Mouse (Mus musculus) ES-E14 (cell line): ENCODE measurements around the gene Sh3d21. TPM values are rescaled to one million over a fixed set of nuclear protein-coding genes. Genes with fewer than 3 reads are reported as not detected.

ENCODE experiments used
- DNase-seq: peaks from one replicate; pipeline ENCODE4 v3.0.0-alpha.2; 2013; ENCODE audit warnings: low read depth, low spot score
- H3K27ac ChIP-seq: 2 replicates; pipeline ENCODE4 v1.5.1; 2012; ENCODE audit warnings: low read depth, mild to moderate bottlenecking, low read length, moderate library complexity, mixed read lengths; ENCODE audit not compliant: poor library complexity, insufficient read depth, severe bottlenecking
- H3K36me3 ChIP-seq: 2 replicates; pipeline ENCODE4 v1.6.1; 2012; ENCODE audit warnings: mild to moderate bottlenecking, low read length, moderate library complexity, mixed read lengths; ENCODE audit not compliant: control insufficient read depth, poor library complexity, insufficient read depth, severe bottlenecking
- H3K4me1 ChIP-seq, 2 experiments: fragments of 150-350 bp in 1 of 2; sonication (generic) in 1 of 2; 2 replicates each; pipeline ENCODE4 v1.6.1; 2012; ENCODE audit warnings: low read length in 2 of 2, mild to moderate bottlenecking in 1 of 2, mixed read lengths in 1 of 2; ENCODE audit not compliant: control insufficient read depth in 2 of 2, insufficient read depth in 2 of 2, poor library complexity in 1 of 2
- H3K4me3 ChIP-seq, 2 experiments: fragments of 150-350 bp in 1 of 2; sonication (generic) in 1 of 2; 2 replicates each; pipeline ENCODE4 v1.5.1; 2012; ENCODE audit warnings: low read length in 2 of 2, low read depth in 1 of 2, mild to moderate bottlenecking in 1 of 2, mixed read lengths in 1 of 2; ENCODE audit not compliant: insufficient read depth in 1 of 2, poor library complexity in 1 of 2, severe bottlenecking in 1 of 2
- H3K9ac ChIP-seq: 2 replicates; pipeline ENCODE4 v1.6.1; 2012; ENCODE audit warnings: low read depth, mild to moderate bottlenecking, low read length, mixed read lengths; ENCODE audit not compliant: poor library complexity, insufficient read depth, severe bottlenecking
- H3K9me3 ChIP-seq: fragments of 150-350 bp; sonication (generic); 2 replicates; pipeline ENCODE4 v1.6.1; 2012; ENCODE audit warnings: low read depth, mild to moderate bottlenecking, low read length; ENCODE audit not compliant: control insufficient read depth, insufficient read depth
- CHD2 ChIP-seq: IDR thresholded peaks from 2 replicates; pipeline ENCODE4 v1.6.1; 2014; ENCODE audit warnings: mild to moderate bottlenecking, low read depth, low read length, inconsistent platforms
- HCFC1 ChIP-seq: IDR thresholded peaks from 2 replicates; pipeline ENCODE4 v1.6.1; 2012; ENCODE audit warnings: low read length, inconsistent platforms, borderline replicate concordance; ENCODE audit not compliant: insufficient read depth
- MAFK ChIP-seq: IDR thresholded peaks from 2 replicates; pipeline ENCODE4 v1.6.1; 2014; ENCODE audit warnings: mild to moderate bottlenecking, low read depth, low read length, inconsistent platforms; ENCODE audit not compliant: insufficient read depth
- ZC3H11A ChIP-seq: IDR thresholded peaks from 2 replicates; pipeline ENCODE4 v1.6.1; 2012; ENCODE audit warnings: low read depth, mild to moderate bottlenecking, inconsistent platforms, low read length, borderline replicate concordance
- ZNF384 ChIP-seq: IDR thresholded peaks from 2 replicates; pipeline ENCODE4 v1.6.1; 2012; ENCODE audit warnings: low read depth, low read length, inconsistent platforms
- in situ Hi-C, 2 experiments: fragments of 600-800 bp; cut with MboI; formaldehyde crosslinking; loops; one replicate each; pipeline ENCODE4 v1.15.1; 2025; ENCODE audit warnings: low sequenced_read_pairs in 2 of 2, inconsistent platforms in 1 of 2; ENCODE audit not compliant: unreplicated experiment in 2 of 2
- total RNA-seq: library from RNA; depleted of rRNA; stranded (reverse); fragments of 300-350 nt; gene quantifications from 2 replicates; pipeline ENCODE4 v1.2.3, GENCODE M21; 2012

Sh3d21 gene
- total RNA-seq, 1 experiment = 2.4 TPM

DNA sequence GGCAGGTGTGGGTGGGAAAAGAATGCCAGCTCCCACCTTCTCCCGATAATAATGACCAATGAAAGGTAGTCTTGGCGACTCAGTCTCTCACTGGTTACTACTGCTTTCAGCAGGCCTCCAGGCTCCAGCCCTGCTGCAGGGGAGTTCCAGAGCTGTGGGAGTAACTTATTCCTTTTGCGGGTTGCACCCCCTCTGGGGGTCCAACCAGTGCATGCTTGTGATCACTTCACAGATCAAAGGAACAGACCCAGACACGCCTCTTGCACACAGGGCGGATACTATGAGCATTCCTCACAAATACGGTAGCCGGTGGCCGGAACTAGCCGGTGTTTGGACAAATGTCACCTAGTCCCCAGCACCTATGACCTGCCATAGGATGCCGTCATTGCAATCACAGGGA is 13.5 kb downstream of the Sh3d21 start:
- Histone ChIP-seq H3K27ac (no peak overlapping the region), H3K36me3 (peaks cover 4% of the 10 kb centered on the region; the same call in 1 of the 2 replicates), H3K4me1 (peaks cover 4 to 27% of the 10 kb centered on the region in 2 experiments; a peak in 3 of 4 replicates), H3K9ac (no peak overlapping the region), H3K9me3 (no peaks in the 10 kb centered on the region), H3K4me3 (peak overlapping the region; percentile 62 to 82; a peak in 3 of 4 replicates)
- no peak for DNase-seq
- in situ Hi-C loops = no loop called here
- TF ChIP-seq MAFK (no peak), ZC3H11A (no peak), HCFC1 (no peak), CHD2 (no peak), ZNF384 (no peak)

DNA sequence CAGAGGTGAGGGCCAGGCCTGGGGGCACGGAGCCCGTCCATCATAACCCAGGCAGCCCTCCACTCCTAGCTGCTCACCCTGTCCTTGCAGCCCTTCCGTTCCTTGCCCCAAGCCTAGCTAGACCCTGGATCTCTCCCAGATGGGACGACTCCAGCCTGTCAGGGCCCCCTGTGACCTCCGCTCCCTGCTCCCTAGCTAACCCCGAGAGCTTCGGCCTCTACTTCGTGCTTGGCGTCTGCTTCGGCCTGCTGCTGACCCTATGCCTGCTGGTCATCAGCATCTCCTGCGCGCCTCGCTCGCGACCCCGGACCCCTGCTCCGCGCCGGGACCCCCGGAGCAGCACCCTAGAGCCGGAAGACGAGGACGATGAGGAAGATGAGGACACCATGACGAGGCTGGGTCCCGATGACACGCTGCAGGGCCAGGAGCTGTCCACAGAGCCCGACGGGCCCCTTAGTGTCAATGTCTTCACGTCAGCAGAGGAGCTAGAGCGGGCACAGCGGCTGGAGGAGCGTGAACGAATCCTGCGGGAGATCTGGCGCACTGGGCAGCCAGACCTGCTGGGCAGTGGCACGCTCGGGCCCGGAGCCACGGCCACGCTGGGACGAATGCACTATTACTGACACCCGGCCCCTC is 14.1 kb downstream of the Sh3d21 start:
- DNase-seq = no peak
- no peak for TF ChIP-seq CHD2
- TF ChIP-seq ZNF384 = no peak
- no peak for TF ChIP-seq HCFC1
- TF ChIP-seq MAFK = no peak
- no peak for TF ChIP-seq ZC3H11A
- H3K9ac ChIP-seq = peak overlapping the region; percentile 77

GRCm38 (mm10) chr4:126148161-126148961 is 14.9 kb downstream of the Sh3d21 start:
- Histone ChIP-seq H3K4me3 (peak overlapping the region; percentile 62 to 82), H3K9me3 (no peaks in the 10 kb centered on the region), H3K4me1 (peaks cover 4 to 27% of the 10 kb centered on the region in 2 experiments; a peak in 3 of 4 replicates), H3K36me3 (peaks cover 4% of the 10 kb centered on the region; the same call in 1 of the 2 replicates), H3K9ac (peak overlapping the region; percentile 77), H3K27ac (peak overlapping the region; percentile 61)
- no peak for TF ChIP-seq ZNF384
- TF ChIP-seq HCFC1 = no peak
- TF ChIP-seq ZC3H11A = no peak
- TF ChIP-seq MAFK = no peak
- no peak for TF ChIP-seq CHD2
- in situ Hi-C loops = no loop called here
- no peak for DNase-seq

More for the DNA sequence above, 14.1 kb downstream of the Sh3d21 start:
- Histone ChIP-seq H3K4me1 (peaks cover 4 to 27% of the 10 kb centered on the region in 2 experiments; a peak in 3 of 4 replicates), H3K4me3 (peak overlapping the region; percentile 62 to 82), H3K9me3 (no peaks in the 10 kb centered on the region), H3K27ac (no peak overlapping the region), H3K36me3 (peaks cover 4% of the 10 kb centered on the region; the same call in 1 of the 2 replicates)
- in situ Hi-C loops = no loop called here

- H3K36me3 ChIP-seq = peaks cover 4% of the 10 kb centered on the region; the same call in 1 of the 2 replicates
- TF ChIP-seq HCFC1 = no peak
- TF ChIP-seq MAFK = no peak
- TF ChIP-seq CHD2 = no peak
- peak; percentile 54 for DNase-seq
- in situ Hi-C loops = no loop called here
- no peaks in the 10 kb centered on the region for H3K9me3 ChIP-seq
- H3K4me1 ChIP-seq = peaks cover 4 to 27% of the 10 kb centered on the region in 2 experiments; a peak in 3 of 4 replicates
- H3K4me3 ChIP-seq = peak within 1 kb of the TSS; percentile 62 to 82
- peak within 1 kb of the TSS; percentile 61 for H3K27ac ChIP-seq
- H3K9ac ChIP-seq = peak within 1 kb of the TSS; percentile 77
These were observed 15.6 kb downstream of the Sh3d21 start, which contains the start of gene Eva1b for GRCm38 (mm10) chr4:126147533-126148160. TSS of gene Eva1b (plus strand) at chr4:126147744.
